In the genomic region with DNA sequence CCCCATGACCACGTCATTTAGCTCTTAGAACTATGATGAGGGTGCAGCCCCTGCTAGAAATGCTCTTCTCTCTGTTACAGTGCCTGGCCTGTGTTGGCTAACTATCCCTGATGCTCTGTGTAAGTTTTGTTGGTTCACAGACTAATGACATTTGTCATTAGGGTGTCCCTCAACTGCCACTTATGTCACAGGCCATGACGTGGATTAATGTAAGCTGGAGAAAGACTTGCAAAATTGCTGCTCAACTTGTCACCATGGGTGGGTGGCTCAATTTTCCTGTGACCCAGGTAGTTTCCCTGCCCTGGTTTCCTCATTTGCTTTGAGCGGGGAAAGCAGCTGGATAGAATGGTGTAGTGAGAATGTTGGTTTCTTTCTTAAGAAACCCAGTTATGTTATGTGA, we compare ENCODE assay signal across 18 mouse cellular contexts. TPM values are rescaled to one million over a fixed set of nuclear protein-coding genes. Genes with fewer than 3 reads are reported as not detected.
"Had no signal": no experiment of that assay in that cellular context is flagged by ENCODE, and none has a peak within 500 bp of the region (broad histone marks: within the 10 kb centered on the region; RNA-seq: fewer than 3 reads in every experiment).

No protein-coding gene starts in this region.

- H3K36me3 ChIP-seq: neural tube, embryonic 15.5 days; stomach, embryonic 15.5 days had no signal

- H3K4me2 ChIP-seq: neural tube, embryonic 15.5 days; stomach, embryonic 15.5 days had no signal

- H3K9ac ChIP-seq: neural tube, embryonic 15.5 days; stomach, embryonic 15.5 days had no signal

- H3K4me1 ChIP-seq: neural tube, embryonic 15.5 days; stomach, embryonic 15.5 days had no signal

- H3K27me3 ChIP-seq: neural tube, embryonic 15.5 days; stomach, embryonic 15.5 days had no signal

- H3K9me3 ChIP-seq: neural tube, embryonic 15.5 days; stomach, embryonic 15.5 days had no signal

- H3K4me3 ChIP-seq: neural tube, embryonic 15.5 days; stomach, embryonic 15.5 days had no signal

- H3K27ac ChIP-seq: neural tube, embryonic 15.5 days; stomach, embryonic 15.5 days; stomach, postnatal 0 days had no signal

- DNase-seq: retina, postnatal 1 day; right cerebral cortex, adult 18-20 months; right cerebral cortex, postnatal 14 days; right cerebral cortex, postnatal 25 days; right cerebral cortex, postnatal 4 days; spleen, adult 18-20 months; thymus, adult 18-20 months; thymus, adult 2 months; thymus, postnatal 14 days; thymus, postnatal 25 days; thymus, postnatal 36 days; thymus, postnatal 4 days had no signal

RNA-seq across cellular contexts. Expression of a gene that starts 22.8 kb away (rescaled TPM):
- polyA plus RNA-seq: neural tube, embryonic 14.5 days; neural tube, embryonic 15.5 days; spleen, adult 2 months; stomach, embryonic 14.5 days had no signal
